Mouse (Mus musculus): ENCODE results near the gene Gm11555. TPM values are rescaled to one million over a fixed set of nuclear protein-coding genes. Genes with fewer than 3 reads are reported as not detected.
"Not testable (repeated sequence)": the region's sequence is repeated elsewhere in the genome, so short reads cannot be mapped to it uniquely, and the experiment has no call there.

The Gm11555 gene
- total and polyA plus RNA-seq, 2 experiments from 2014 or later, result not detected

DNA sequence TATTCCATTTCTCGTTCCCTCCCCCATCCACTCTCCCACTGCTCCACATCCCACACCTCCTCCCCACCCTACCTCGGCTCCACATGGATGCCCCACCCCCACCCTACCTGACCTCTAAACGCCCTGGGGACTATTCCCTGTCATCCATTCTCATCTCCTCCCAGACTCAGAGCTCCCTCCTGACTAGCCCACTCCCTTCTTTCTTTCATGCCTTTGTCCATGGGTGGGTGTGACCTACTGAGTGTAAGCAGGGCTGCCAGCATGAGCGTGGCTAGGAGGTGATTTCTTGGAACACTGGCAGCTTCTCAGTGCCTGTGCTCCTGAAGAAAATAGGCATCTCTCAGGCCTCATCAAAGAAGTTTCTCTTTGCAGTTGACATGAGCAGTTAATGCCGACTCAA, 7.0 kb upstream of the Gm11555 start:
- 47% methylated on average over 5 of the region's 5 CpGs for WGBS
- no peak for DNase-seq
- no peak overlapping the region for H3K27ac ChIP-seq (ENCODE audit: low read depth, low read length)
- H3K9me3 ChIP-seq (ENCODE audit: low read length), result no peaks in the 10 kb centered on the region
- no peak overlapping the region for H3K4me3 ChIP-seq (ENCODE audit: low read depth, low read length)
- no peak overlapping the region for H3K9ac ChIP-seq
- H3K36me3 ChIP-seq (ENCODE audit: insufficient read depth), result no peaks in the 10 kb centered on the region
- TF ChIP-seq CTCF (IDR thresholded peaks at IDR 0.05; ENCODE audit: low read depth), result no peak
- ATAC-seq, result no peak
- H3K27me3 ChIP-seq (ENCODE audit: insufficient read depth, low read length), result no peaks in the 10 kb centered on the region
- H3K4me2 ChIP-seq (ENCODE audit: low read depth), result no peak overlapping the region
- no peaks in the 10 kb centered on the region for H3K4me1 ChIP-seq (ENCODE audit: insufficient read depth)

DNA sequence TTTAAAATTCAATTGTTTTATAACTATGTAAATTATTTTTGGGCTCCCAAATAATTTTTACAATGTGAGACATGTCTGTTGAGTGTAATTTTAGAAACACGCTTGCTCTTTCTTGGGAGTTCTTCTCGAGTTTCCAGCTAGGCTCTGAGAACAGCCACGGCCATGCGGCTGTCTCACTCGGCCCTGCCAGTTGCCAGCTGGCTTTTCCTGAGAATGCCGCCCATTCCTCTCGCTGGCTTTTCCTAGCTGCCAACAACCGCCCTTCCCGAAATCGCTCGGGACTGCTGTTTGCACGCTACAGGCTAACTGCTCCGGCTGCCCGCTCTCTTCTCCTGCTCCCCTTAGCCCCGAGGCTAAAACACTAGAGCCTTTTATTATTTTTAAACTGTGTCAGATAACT, 3.6 kb downstream of the Gm11555 start:
- Histone ChIP-seq H3K4me3 (ENCODE audit: low read depth, low read length) (no peak overlapping the region), H3K27ac (ENCODE audit: low read depth, low read length) (no peak overlapping the region), H3K9me3 (ENCODE audit: low read length) (no peaks in the 10 kb centered on the region), H3K36me3 (ENCODE audit: insufficient read depth) (no peaks in the 10 kb centered on the region), H3K9ac (no peak overlapping the region), H3K4me1 (ENCODE audit: insufficient read depth) (no peaks in the 10 kb centered on the region), H3K4me2 (ENCODE audit: low read depth) (no peak overlapping the region), H3K27me3 (ENCODE audit: insufficient read depth, low read length) (no peaks in the 10 kb centered on the region)
- 70% methylated on average over 15 of the region's 15 CpGs for WGBS
- no peak for ATAC-seq
- peak; percentile 17 for DNase-seq
- TF ChIP-seq CTCF (IDR thresholded peaks at IDR 0.05; ENCODE audit: low read depth), result no peak

DNA sequence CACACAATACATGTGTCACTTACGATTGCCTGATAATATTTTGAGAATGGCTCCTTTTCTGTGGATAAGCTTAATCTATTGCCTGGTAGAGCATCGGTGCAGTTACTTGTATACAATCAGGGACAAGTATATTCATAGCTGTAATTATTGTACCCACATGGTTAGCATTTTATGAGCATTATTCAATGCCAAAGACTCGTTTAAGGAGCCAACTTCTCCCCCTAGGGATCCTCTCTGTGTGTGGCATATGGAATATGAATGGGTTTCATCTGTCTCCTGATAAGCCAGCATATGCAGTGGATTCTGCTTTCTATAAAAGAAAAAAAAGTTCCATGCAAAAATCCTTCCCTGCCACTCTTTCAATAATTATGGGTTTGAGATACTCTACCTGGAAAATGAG, 5.7 kb downstream of the Gm11555 start:
- WGBS, result 47% methylated on average over 3 of the region's 3 CpGs
- H3K9ac ChIP-seq, result no peak overlapping the region
- H3K4me1 ChIP-seq (ENCODE audit: insufficient read depth), result no peaks in the 10 kb centered on the region
- H3K27me3 ChIP-seq (ENCODE audit: insufficient read depth, low read length), result no peaks in the 10 kb centered on the region
- no peak overlapping the region for H3K4me2 ChIP-seq (ENCODE audit: low read depth)
- no peaks in the 10 kb centered on the region for H3K36me3 ChIP-seq (ENCODE audit: insufficient read depth)
- ATAC-seq, result no peak
- peak; percentile 63 for DNase-seq
- no peak overlapping the region for H3K4me3 ChIP-seq (ENCODE audit: low read depth, low read length)
- no peak overlapping the region for H3K27ac ChIP-seq (ENCODE audit: low read depth, low read length)
- TF ChIP-seq CTCF (IDR thresholded peaks at IDR 0.05; ENCODE audit: low read depth), result no peak
- no peaks in the 10 kb centered on the region for H3K9me3 ChIP-seq (ENCODE audit: low read length)

DNA sequence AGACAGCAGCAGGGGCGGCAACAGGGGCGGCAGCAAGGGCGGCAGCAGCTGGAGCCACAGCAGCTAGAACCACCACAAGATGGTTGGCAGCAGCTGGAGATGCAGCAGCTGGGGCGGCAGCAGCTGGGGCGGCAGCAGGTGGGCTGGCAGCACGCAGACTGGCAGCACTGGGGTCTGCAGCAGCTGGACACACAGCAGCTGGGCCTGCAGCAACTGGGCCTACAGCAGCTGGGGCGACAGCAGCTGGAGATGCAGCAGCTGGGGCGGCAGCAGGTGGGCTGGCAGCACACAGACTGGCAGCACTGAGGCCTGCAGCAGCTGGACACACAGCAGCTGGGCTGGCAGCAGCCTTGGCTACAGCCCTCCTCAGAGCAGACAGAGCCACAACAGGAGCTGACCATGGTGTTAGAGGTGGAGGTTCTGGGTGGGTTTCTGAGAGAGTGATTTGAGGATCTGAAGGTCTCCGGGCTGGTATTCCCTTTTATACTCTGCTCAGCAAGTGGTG, 6.3 kb downstream of the Gm11555 start, which contains the start of gene Krtap4-7:
Krtap4-7 (minus strand) TSS at position 455 of the 505 bp plus-strand sequence.
- H3K27me3 ChIP-seq (ENCODE audit: insufficient read depth, low read length); H3K4me1 ChIP-seq (ENCODE audit: insufficient read depth); H3K9me3 ChIP-seq (ENCODE audit: low read length); H3K36me3 ChIP-seq (ENCODE audit: insufficient read depth); H3K4me2 ChIP-seq (ENCODE audit: low read depth); H3K4me3 ChIP-seq (ENCODE audit: low read depth, low read length); H3K9ac ChIP-seq; ATAC-seq; DNase-seq; H3K27ac ChIP-seq (ENCODE audit: low read depth, low read length): not testable (repeated sequence)
- 84% methylated on average over 9 of the region's 9 CpGs for WGBS

DNA sequence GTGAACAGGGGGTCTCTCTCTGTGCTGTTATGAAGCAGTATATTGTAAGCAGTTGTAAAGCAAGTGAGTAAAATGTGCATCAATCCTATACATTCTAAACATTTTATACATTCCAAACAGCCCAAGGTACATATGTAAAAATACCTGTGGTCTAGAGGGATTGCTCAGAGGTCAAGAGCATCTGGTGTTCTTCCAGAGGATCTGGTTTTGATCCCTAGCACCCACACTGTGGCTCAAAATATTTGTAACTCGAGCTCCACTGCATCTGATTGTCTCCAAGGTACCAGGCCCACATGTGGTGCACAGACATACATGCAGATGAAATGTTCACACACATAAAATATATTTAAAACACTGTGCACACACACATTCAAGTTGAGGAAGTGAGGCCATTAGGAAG, 9.1 kb downstream of the Gm11555 start:
- DNase-seq (no peak), ATAC-seq (no peak)
- no peak overlapping the region for H3K27ac ChIP-seq (ENCODE audit: low read depth, low read length)
- no peaks in the 10 kb centered on the region for H3K4me1 ChIP-seq (ENCODE audit: insufficient read depth)
- no peak overlapping the region for H3K4me3 ChIP-seq (ENCODE audit: low read depth, low read length)
- H3K9ac ChIP-seq, result no peak overlapping the region
- WGBS, result 42% methylated on average over 1 of the region's 1 CpGs
- H3K36me3 ChIP-seq (ENCODE audit: insufficient read depth), result no peaks in the 10 kb centered on the region
- no peak for TF ChIP-seq CTCF (IDR thresholded peaks at IDR 0.05; ENCODE audit: low read depth)
- no peak overlapping the region for H3K4me2 ChIP-seq (ENCODE audit: low read depth)
- no peaks in the 10 kb centered on the region for H3K9me3 ChIP-seq (ENCODE audit: low read length)
- H3K27me3 ChIP-seq (ENCODE audit: insufficient read depth, low read length), result no peaks in the 10 kb centered on the region

DNA sequence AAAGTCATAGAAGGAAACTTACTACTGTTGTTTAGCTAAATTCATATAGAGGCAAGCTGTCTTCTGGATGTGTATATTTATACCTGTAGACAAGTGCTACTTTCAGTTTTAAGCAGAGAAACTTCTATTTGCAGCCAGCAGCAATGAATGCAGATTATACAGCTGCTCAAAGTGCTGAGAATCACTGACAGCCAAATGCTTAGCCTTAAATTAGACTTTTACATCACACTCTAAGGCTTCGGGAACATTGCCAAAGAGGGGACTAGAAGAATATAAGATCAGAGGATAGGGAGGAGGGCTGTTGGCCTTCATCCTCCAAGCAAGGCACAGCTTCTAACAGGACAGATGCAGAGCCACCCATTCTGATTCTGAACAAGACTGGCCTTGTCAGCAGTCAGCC, 12.9 kb downstream of the Gm11555 start:
- no peaks in the 10 kb centered on the region for H3K36me3 ChIP-seq (ENCODE audit: insufficient read depth)
- no peak for TF ChIP-seq CTCF (IDR thresholded peaks at IDR 0.05; ENCODE audit: low read depth)
- no peak overlapping the region for H3K4me3 ChIP-seq (ENCODE audit: low read depth, low read length)
- no peak overlapping the region for H3K27ac ChIP-seq (ENCODE audit: low read depth, low read length)
- H3K9me3 ChIP-seq (ENCODE audit: low read length), result no peaks in the 10 kb centered on the region
- H3K4me1 ChIP-seq (ENCODE audit: insufficient read depth), result no peaks in the 10 kb centered on the region
- H3K9ac ChIP-seq, result no peak overlapping the region
- ATAC-seq, result no peak
- H3K27me3 ChIP-seq (ENCODE audit: insufficient read depth, low read length), result no peaks in the 10 kb centered on the region
- WGBS, result 62% methylated on average over 1 of the region's 1 CpGs
- DNase-seq, result peak; percentile 43
- no peak overlapping the region for H3K4me2 ChIP-seq (ENCODE audit: low read depth)

DNA sequence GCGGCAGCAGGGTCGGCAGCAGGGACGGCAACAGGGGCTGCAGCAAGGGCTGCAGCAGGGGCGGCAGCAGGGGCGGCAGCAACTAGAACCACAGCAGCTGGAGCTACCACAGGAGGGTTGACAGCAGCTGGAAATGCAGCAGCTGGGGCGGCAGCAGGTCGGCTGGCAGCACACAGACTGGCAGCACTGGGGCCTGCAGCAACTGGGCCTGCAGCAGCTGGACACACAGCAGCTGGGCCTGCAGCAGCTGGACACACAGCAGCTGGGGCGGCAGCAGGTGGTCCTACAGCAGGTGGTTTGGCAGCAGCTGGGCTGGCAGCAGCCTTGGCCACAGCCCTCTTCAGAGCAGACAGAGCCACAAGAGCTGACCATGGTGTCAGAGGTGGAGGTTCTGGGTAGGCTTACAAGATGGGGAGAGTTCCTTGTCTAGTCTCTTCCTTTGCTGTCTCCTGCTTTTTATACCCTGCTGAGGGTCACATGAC, 15.3 kb downstream of the Gm11555 start, which contains the start of gene Krtap4-2:
Krtap4-2 (minus strand) TSS at position 432 of the 482 bp plus-strand sequence.
- no peaks in the 10 kb centered on the region for H3K4me1 ChIP-seq (ENCODE audit: insufficient read depth)
- H3K9ac ChIP-seq, result no peak within 1 kb of the TSS
- DNase-seq (no peak), ATAC-seq (no peak)
- H3K36me3 ChIP-seq (ENCODE audit: insufficient read depth), result no peaks in the 10 kb centered on the region
- H3K9me3 ChIP-seq (ENCODE audit: low read length), result no peaks in the 10 kb centered on the region
- no peak within 1 kb of the TSS for H3K4me3 ChIP-seq (ENCODE audit: low read depth, low read length)
- H3K4me2 ChIP-seq (ENCODE audit: low read depth), result no peak within 1 kb of the TSS
- TF ChIP-seq CTCF (IDR thresholded peaks at IDR 0.05; ENCODE audit: low read depth), result no peak
- H3K27me3 ChIP-seq (ENCODE audit: insufficient read depth, low read length), result no peaks in the 10 kb centered on the region
- WGBS, result 36% methylated on average over 5 of the region's 8 CpGs
- H3K27ac ChIP-seq (ENCODE audit: low read depth, low read length), result no peak within 1 kb of the TSS
